Mouse (Mus musculus): Measurements from ENCODE around the gene Jmjd1c. TPM values are rescaled to one million over a fixed set of nuclear protein-coding genes. Genes with fewer than 3 reads are reported as not detected.

The Jmjd1c gene
- polyA plus RNA-seq, 1 experiment from 2014 or later = 40.3 TPM

DNA sequence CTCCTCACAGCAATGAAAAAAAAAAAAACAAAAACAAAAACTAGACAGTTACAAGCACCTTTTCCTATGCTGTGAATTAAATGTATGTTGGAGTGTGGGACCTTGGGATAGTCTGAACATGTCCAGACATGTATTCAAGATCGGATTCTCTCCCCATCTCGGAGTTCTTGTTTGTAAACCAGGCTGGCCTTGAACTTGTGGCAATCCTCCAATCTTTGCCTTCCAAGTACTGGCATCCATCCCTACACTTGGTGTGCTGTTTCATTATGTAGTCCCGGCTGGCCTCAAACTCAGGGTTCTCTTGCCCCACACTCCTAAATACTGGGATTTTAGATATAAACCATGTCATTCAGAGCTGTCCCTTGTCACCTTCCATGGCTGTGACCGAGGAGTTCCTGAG is 203.4 kb downstream of the Jmjd1c start:
- Histone ChIP-seq H3K9ac (no peak overlapping the region), H3K4me2 (no peak overlapping the region), H3K27me3 (replicated peaks) (no peaks in the 10 kb centered on the region), H3K36me3 (no peaks in the 10 kb centered on the region), H3K9me3 (no peaks in the 10 kb centered on the region), H3K27ac (no peak overlapping the region), H3K4me1 (no peaks in the 10 kb centered on the region), H3K4me3 (replicated peaks) (no peak overlapping the region)
- no peak for ATAC-seq (ENCODE audit: insufficient read depth, low FRiP score, low read depth)
- 70% methylated on average over 4 of the region's 4 CpGs for WGBS

DNA sequence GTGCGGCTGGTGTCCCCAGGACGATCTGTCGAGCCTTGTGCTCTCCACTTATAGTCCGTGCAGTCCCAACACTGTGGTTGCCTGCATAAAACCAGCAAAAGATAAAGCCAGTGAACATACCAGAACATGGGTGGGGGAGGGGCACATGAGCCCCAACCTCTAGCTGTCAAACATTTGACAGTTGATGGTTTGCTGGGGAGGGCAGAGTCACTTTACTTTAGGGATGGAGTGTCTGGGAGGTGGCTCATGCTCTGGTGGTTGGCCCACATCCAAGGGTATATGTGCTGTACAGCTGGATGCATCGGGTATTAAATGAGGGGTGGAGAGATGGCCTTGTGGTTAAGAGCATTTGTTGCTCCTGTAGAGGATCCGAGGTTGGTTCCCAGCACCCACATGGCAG is 205.1 kb downstream of the Jmjd1c start:
- Histone ChIP-seq H3K4me2 (no peak overlapping the region), H3K27ac (no peak overlapping the region), H3K36me3 (no peaks in the 10 kb centered on the region), H3K4me1 (no peaks in the 10 kb centered on the region), H3K27me3 (replicated peaks) (no peaks in the 10 kb centered on the region), H3K4me3 (replicated peaks) (no peak overlapping the region), H3K9me3 (no peaks in the 10 kb centered on the region), H3K9ac (no peak overlapping the region)
- no peak for ATAC-seq (ENCODE audit: insufficient read depth, low FRiP score, low read depth)
- WGBS = 86% methylated on average over 6 of the region's 6 CpGs

DNA sequence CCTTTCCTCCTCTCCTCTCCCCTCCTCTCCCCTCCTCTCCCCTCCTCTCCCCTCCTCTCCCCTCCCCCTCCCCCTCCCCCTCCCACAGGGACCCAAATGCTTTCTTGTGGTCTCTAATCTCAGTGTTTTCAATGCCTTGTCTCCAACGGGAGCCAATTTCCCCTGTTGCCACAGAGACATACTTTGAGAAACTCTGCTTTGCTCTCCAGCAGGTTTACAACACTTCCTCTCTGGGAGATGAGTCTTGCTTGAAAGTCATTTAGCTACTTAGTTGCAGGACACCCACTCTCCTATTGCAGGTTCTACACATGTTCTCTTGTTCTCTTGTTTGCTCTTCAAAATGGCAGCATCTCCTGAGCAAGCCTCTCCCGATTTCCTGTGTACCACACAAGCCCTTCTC is 206.4 kb downstream of the Jmjd1c start:
- Histone ChIP-seq H3K4me2 (no peak overlapping the region), H3K27ac (no peak overlapping the region), H3K4me3 (replicated peaks) (no peak overlapping the region), H3K9ac (no peak overlapping the region), H3K9me3 (no peaks in the 10 kb centered on the region), H3K27me3 (replicated peaks) (no peaks in the 10 kb centered on the region), H3K36me3 (no peaks in the 10 kb centered on the region), H3K4me1 (no peaks in the 10 kb centered on the region)
- WGBS = 51% methylated on average over 2 of the region's 2 CpGs
- no peak for ATAC-seq (ENCODE audit: insufficient read depth, low FRiP score, low read depth)

Other genes with a start within 250 kb of the Jmjd1c start
- gene Reep3, start 820 bp downstream of the Jmjd1c start, polyA plus RNA-seq (2015; fragmentation: Nextera tagmentation; extraction: Ambion mirVana) = 44.3 and 47.6 TPM in 2 replicates
- 35.1 and 36.3 TPM in 2 replicates for gene Nrbf2, start 189.2 kb downstream of the Jmjd1c start, polyA plus RNA-seq (2015; fragmentation: Nextera tagmentation; extraction: Ambion mirVana)